Mouse (Mus musculus) cerebellum, adult (tissue): ENCODE results near the gene Iqgap2.
A peak's percentile ranks its signal among the peaks of the same experiment; 100 is the strongest.

Source experiments
- ATAC-seq: cut with Nextera tagmentation; 2 replicates; pipeline ENCODE4 v1.9.2; 2017; ENCODE audit warnings: mild to moderate bottlenecking, moderate library complexity, mixed read lengths; ENCODE audit not compliant: insufficient number of reproducible peaks, low FRiP score, low TSS enrichment

Iqgap2 gene

GRCm38 (mm10) chr13:95719320-95720232 is 172.1 kb downstream of the Iqgap2 start:
- peak; percentile 81; the same call in 1 of the 2 replicates for ATAC-seq

DNA sequence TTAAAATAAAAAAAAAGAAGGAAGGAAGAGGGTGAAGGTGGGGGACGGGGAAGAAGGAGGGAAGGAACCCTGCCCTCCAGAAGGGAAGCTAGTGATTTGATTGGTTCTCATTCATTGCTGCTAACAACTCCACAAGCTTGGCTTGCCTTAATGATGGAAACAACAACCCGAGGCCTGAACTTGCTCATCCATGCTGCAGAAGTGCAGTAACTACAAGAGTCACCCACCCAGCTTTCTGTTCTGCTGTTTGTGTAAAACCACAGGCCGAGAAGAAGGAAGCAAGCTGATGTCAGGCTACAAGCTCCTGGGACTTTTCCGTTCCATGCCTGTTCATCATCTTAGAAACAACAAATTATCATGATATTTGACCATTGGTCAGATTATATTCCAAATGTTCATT is 176.4 kb downstream of the Iqgap2 start:
- no peak for ATAC-seq

GRCm38 (mm10) chr13:95714271-95714975 is 177.3 kb downstream of the Iqgap2 start:
- ATAC-seq: no peak

- ATAC-seq: no peak
These were observed 179.0 kb downstream of the Iqgap2 start for GRCm38 (mm10) chr13:95712570-95713268.

DNA sequence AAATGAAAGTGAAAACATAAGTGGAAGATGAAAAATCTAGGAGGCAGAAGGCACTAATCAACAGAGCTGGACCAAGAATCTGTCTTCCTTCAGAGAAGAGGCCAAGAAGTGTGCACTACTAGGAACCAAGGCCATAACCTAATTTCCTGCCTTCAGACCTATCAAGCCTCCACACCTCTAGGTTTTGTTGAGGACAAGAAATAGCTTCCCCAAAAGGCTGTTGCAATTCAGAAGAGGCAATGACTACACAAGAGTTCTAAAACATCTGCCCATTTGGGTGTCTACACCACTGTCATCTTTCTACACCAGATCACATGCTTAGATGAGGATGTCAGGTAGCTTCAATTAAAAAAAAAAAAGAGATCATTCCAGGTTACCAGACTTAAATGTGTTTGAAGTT is 179.7 kb downstream of the Iqgap2 start:
- ATAC-seq: no peak

DNA sequence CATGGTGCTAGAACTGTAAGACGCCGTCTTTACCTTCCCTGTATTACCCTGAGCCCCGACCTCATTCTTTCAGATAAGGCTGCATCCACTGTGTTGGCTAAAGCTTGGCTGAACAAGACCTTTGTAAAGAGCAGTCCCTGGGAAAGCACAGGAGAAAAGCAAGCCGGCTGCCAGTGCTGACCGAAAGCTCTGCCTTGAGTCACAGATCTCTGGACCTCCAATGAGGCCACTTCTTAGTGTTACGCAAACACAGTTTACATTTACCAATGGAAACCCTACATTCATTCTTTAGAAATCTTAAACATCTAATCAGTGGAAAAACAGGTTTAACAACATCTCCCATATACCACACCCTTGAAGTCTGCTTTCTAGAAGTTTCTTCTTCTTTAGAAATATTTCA is 186.1 kb downstream of the Iqgap2 start:
- ATAC-seq: no peak

- ATAC-seq: no peak
These were observed 188.3 kb downstream of the Iqgap2 start for GRCm38 (mm10) chr13:95703376-95703775.

GRCm38 (mm10) chr13:95697874-95698273 is 193.8 kb downstream of the Iqgap2 start:
- ATAC-seq: no peak

- no peak for ATAC-seq
These were observed 195.0 kb downstream of the Iqgap2 start, which contains the start of gene F2rl2 for GRCm38 (mm10) chr13:95696654-95697163. Gene F2rl2 (plus strand): TSS chr13:95696853.

GRCm38 (mm10) chr13:95696120-95696653 is 195.5 kb downstream of the Iqgap2 start:
- ATAC-seq: no peak

DNA sequence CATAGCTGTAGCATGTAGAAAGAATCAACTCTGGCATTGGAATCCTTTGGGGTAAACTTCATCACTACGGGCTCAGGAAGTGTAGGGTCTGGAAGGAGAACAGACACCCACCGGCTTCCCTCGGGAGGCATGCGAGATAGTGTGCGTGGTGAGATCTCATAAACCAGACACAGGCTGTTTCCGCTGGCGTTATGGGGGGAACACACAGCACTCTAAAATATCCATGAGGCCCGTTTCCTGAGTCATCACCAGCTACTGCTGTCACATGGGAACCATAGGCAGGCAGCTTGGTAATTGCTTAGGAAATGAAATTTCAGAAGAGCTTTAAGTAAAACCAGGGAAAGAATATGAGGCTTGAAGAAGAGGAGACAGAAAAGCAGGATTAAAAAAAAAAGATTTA is 199.5 kb downstream of the Iqgap2 start:
- no peak for ATAC-seq

DNA sequence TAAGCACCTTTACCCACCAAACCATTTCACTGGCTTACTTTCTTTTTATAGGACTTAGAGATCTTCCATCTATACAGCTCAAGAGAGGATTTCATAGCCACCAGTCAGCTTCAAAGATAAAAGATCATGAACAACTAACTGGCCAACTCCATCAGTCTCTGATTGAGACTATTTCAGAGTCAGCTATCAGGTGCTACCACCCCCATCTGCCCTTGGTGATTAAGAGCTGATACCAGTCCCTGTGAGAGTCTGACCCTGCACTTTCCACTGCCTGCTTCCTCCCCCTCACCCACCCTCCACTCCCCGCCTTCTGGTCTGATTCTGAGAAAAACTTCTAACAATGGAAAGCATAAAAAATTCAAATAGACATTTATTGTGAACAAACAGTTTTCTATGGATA is 203.1 kb downstream of the Iqgap2 start:
- no peak for ATAC-seq

DNA sequence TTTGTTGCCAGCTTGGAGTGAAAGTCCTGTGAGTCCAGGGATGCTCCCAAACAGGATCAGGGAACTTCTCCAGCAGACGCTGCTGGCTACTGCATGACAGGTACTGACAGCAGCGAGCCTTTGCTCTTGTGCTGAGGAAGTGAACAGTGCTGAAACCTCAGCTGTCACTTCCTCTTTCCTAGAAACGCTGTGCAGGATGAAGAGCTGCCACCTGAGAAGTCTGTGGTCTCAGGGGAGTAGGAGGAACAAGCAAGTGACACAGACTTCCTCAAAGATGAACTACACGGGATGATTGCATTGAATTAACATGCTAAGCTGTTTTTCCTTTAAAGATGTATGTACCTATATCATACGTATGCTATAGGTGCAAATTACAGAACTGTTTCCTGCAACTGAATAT is 206.0 kb downstream of the Iqgap2 start:
- ATAC-seq: no peak

DNA sequence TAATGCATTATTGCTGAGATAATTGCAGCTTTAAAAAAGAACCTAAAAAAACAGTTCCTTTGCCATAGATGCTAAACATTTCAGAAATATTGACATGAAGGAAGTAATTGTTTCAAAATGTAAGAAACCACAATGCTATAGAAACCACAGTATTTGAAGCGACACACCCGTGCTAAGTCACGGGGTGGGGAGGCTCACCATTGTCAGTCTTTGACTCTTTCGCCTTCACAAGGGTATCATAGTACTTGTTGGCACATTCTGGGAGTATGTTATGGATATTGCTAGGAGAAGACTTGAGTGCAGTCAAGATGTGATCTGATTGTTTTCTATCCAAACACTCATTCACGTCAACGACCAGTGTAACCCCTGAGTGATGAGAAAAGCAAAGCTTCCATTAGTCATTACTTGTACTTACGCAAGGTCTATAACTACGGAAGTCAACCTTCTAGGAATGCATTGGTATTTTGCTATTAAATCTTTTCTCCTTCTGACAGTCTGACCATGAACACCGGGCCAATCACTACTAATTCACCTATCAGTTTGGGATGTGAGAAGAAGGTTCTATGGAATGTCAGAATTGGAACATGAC is 207.0 kb downstream of the Iqgap2 start:
- no peak for ATAC-seq

DNA sequence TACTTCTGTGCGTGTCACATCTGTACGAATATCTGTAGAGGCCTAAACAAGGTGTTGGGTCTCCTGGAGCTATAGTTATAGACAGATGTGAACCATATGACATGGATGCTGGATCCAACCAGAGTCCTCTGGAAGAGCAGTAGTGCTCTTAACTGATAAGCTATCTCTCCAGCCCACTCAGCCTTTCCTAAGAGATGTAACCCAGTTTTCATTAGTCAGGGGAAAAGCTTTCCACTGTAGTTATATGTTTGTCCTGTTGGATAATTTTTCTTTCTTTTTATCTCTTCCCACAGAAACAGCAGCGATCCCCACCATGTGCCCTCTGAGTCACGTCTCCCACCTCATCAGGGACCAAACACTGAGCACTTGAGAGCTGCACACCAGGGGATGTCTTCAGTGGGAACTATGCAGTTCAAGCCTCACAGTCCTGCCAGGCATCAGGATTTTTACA is 212.2 kb downstream of the Iqgap2 start:
- no peak for ATAC-seq

DNA sequence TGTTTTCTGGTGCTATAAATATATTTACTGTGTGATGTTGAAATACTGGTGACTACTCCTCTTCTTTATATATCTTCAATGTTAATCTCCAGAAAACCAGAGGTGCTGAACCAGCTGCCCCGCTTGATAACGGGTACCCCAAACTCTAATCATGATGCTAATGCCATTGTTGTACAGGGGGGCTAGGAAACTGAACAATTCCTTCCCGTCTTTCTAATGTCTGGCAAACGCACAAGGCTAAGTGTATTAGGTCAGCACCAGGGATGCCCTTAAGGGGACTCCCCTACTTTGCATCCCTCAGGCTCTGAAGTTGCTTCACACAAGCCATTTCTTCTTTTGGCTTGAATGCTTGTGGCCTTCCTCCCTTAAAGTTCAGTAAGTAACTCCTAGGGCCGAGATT is 212.6 kb downstream of the Iqgap2 start:
- ATAC-seq: no peak

DNA sequence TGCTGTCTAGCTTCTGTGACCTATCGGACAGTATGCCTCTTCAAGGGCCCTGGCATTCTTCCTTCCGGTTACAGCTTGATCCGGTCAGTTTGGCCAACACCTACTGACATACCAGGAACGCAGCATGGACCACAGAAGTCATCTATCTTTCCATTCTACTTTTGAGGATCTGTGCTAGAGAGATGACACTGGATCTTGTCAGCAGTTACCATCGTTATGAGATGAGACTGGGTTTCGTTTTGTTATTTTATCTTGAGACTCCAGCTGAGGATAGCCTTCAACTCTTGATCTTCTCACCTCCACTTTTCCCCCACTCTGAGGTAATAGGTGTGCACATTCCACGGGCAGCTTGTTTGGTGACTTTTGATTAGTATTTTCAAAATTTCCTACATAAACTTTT is 219.3 kb downstream of the Iqgap2 start:
- no peak for ATAC-seq

GRCm38 (mm10) chr13:95671108-95671897 is 220.4 kb downstream of the Iqgap2 start:
- ATAC-seq: no peak

- no peak for ATAC-seq
These were observed 221.2 kb downstream of the Iqgap2 start for GRCm38 (mm10) chr13:95670534-95670933.
